Mouse (Mus musculus) midbrain, embryonic 12.5 days (tissue): ENCODE data around the gene Tlcd2. TPM values are rescaled to one million over a fixed set of nuclear protein-coding genes. Genes with fewer than 3 reads are reported as not detected.

Experiments used
- ATAC-seq: fragments of 200-750 bp; cut with Nextera tagmentation; 2 replicates; pipeline ENCODE4 v1.8.0; 2017; ENCODE audit warnings: low read depth, moderate TSS enrichment, moderate library complexity; ENCODE audit not compliant: low FRiP score
- H3K27ac ChIP-seq: fragments of 300-500 bp; sonication (generic); replicated peaks from 2 replicates; pipeline ENCODE4 v1.5.1; 2016; ENCODE audit warnings: mild to moderate bottlenecking
- H3K27me3 ChIP-seq: fragments of 300-500 bp; sonication (generic); 2 replicates; pipeline ENCODE4 v1.6.1; 2016; ENCODE audit warnings: mild to moderate bottlenecking
- H3K36me3 ChIP-seq: fragments of 300-500 bp; sonication (generic); 2 replicates; pipeline ENCODE4 v1.6.1; 2016
- H3K4me1 ChIP-seq: fragments of 300-500 bp; sonication (generic); 2 replicates; pipeline ENCODE4 v1.6.1; 2016
- H3K4me2 ChIP-seq: fragments of 300-500 bp; sonication (generic); replicated peaks from 2 replicates; pipeline ENCODE4 v1.6.1; 2016; ENCODE audit warnings: mild to moderate bottlenecking, moderate library complexity
- H3K4me3 ChIP-seq: fragments of 300-500 bp; sonication (generic); 2 replicates; pipeline ENCODE4 v1.5.1; 2016; ENCODE audit warnings: mild to moderate bottlenecking
- H3K9ac ChIP-seq: fragments of 300-500 bp; sonication (generic); replicated peaks from 2 replicates; pipeline ENCODE4 v1.6.1; 2016; ENCODE audit warnings: mild to moderate bottlenecking, moderate library complexity
- H3K9me3 ChIP-seq: fragments of 300-500 bp; sonication (generic); 2 replicates; pipeline ENCODE4 v1.6.1; 2016; ENCODE audit warnings: mild to moderate bottlenecking
- whole genome bisulfite sequencing: fragments of 180-500 bp; shearing (Covaris S2); methylation state at CpG from one replicate; pipeline ENCODE4 v1.1.7; 2016; 5-methylcytosine and 5-hydroxymethylcytosine counted together
- microRNA counts: library from miRNA; unstranded; fragments of <30 nt; microRNA quantifications from one replicate; lab custom pipeline; 2017
- microRNA-seq: library from miRNA; unstranded; fragments of <30 nt; microRNA quantifications from one replicate; pipeline ENCODE4, GENCODE M21; 2017
- polyA plus RNA-seq: library from polyadenylated mRNA; unstranded; fragments of >200 nt; fragmentation: Nextera tagmentation; extraction: Ambion mirVana; gene quantifications from 2 replicates; pipeline ENCODE4 v1.2.1, GENCODE M21; 2016

Gene Tlcd2
- polyA plus RNA-seq, 1 experiment from 2014 or later = 9.1 TPM

- Histone ChIP-seq H3K4me2 (peak overlapping the region; percentile 82), H3K36me3 (peaks cover 39% of the 10 kb centered on the region), H3K4me3 (peak overlapping the region; percentile 52), H3K4me1 (peaks cover 14% of the 10 kb centered on the region), H3K9me3 (no peaks in the 10 kb centered on the region), H3K27me3 (no peaks in the 10 kb centered on the region; the same call in 1 of the 2 replicates), H3K27ac (peak overlapping the region; percentile 70), H3K9ac (peak overlapping the region; percentile 59)
- ATAC-seq = peak; percentile 88
- 3% methylated on average over 24 of the region's 24 CpGs for WGBS
These were observed 49.1 kb downstream of the Tlcd2 start for GRCm38 (mm10) chr11:75510627-75510993.

GRCm38 (mm10) chr11:75511213-75511612, 49.7 kb downstream of the Tlcd2 start:
- Histone ChIP-seq H3K9ac (no peak overlapping the region), H3K27ac (no peak overlapping the region), H3K36me3 (peaks cover 33% of the 10 kb centered on the region), H3K4me2 (no peak overlapping the region), H3K27me3 (no peaks in the 10 kb centered on the region; the same call in 1 of the 2 replicates), H3K4me3 (no peak overlapping the region), H3K9me3 (no peaks in the 10 kb centered on the region), H3K4me1 (peaks cover 14% of the 10 kb centered on the region)
- ATAC-seq = no peak
- WGBS = 85% methylated on average over 6 of the region's 6 CpGs

GRCm38 (mm10) chr11:75512301-75513018, 50.9 kb downstream of the Tlcd2 start:
- WGBS = 73% methylated on average over 9 of the region's 9 CpGs
- no peaks in the 10 kb centered on the region for H3K9me3 ChIP-seq
- ATAC-seq = no peak

GRCm38 (mm10) chr11:75513336-75513735, 51.8 kb downstream of the Tlcd2 start, which contains the start of gene Scarf1:
Gene Scarf1 (plus strand): TSS chr11:75513540.
- peaks cover 14% of the 10 kb centered on the region for H3K4me1 ChIP-seq
- H3K9me3 ChIP-seq = no peaks in the 10 kb centered on the region
- H3K36me3 ChIP-seq = peaks cover 14% of the 10 kb centered on the region
- H3K9ac ChIP-seq = 0 out of 2 replicates have a peak within 1 kb of the TSS, but pooled peaks have one; percentile 20
- no peak for ATAC-seq
- no peak within 1 kb of the TSS for H3K27ac ChIP-seq
- no peaks in the 10 kb centered on the region; the same call in 1 of the 2 replicates for H3K27me3 ChIP-seq
- WGBS = 50% methylated on average over 8 of the region's 8 CpGs
- H3K4me2 ChIP-seq = no peak within 1 kb of the TSS
- no peak within 1 kb of the TSS for H3K4me3 ChIP-seq

More at GRCm38 (mm10) chr11:75512301-75513018, 50.9 kb downstream of the Tlcd2 start:
- H3K9ac ChIP-seq = no peak overlapping the region
- no peak overlapping the region for H3K4me3 ChIP-seq
- no peak overlapping the region for H3K4me2 ChIP-seq
- H3K27ac ChIP-seq = no peak overlapping the region
- peaks cover 14% of the 10 kb centered on the region for H3K4me1 ChIP-seq
- no peaks in the 10 kb centered on the region; the same call in 1 of the 2 replicates for H3K27me3 ChIP-seq
- peaks cover 23% of the 10 kb centered on the region for H3K36me3 ChIP-seq

DNA sequence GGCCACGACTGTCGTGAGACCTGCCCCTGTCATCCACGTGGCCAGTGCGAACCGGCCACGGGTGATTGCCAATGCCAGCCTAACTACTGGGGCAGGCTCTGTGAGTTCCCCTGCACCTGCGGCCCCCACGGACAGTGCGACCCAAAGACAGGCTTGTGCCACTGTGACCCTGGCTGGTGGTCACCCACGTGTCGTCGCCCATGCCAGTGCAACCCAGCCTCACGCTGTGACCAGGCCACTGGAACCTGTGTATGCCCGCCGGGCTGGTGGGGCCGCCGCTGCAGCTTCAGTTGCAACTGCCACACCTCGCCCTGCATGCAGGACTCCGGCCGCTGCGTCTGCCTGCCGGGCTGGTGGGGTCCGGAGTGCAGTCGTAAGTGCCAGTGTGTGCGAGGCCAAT, 53.7 kb downstream of the Tlcd2 start:
- H3K27me3 ChIP-seq = no peaks in the 10 kb centered on the region
- no peak for ATAC-seq
- H3K4me1 ChIP-seq = 0 out of 2 replicates have a peak, but pooled peaks cover 5% of the 10 kb centered on the region
- no peaks in the 10 kb centered on the region for H3K36me3 ChIP-seq
- H3K4me2 ChIP-seq = no peak overlapping the region
- no peak overlapping the region for H3K27ac ChIP-seq
- H3K4me3 ChIP-seq = no peak overlapping the region
- H3K9ac ChIP-seq = no peak overlapping the region
- WGBS = 91% methylated on average over 25 of the region's 25 CpGs
- no peaks in the 10 kb centered on the region for H3K9me3 ChIP-seq

DNA sequence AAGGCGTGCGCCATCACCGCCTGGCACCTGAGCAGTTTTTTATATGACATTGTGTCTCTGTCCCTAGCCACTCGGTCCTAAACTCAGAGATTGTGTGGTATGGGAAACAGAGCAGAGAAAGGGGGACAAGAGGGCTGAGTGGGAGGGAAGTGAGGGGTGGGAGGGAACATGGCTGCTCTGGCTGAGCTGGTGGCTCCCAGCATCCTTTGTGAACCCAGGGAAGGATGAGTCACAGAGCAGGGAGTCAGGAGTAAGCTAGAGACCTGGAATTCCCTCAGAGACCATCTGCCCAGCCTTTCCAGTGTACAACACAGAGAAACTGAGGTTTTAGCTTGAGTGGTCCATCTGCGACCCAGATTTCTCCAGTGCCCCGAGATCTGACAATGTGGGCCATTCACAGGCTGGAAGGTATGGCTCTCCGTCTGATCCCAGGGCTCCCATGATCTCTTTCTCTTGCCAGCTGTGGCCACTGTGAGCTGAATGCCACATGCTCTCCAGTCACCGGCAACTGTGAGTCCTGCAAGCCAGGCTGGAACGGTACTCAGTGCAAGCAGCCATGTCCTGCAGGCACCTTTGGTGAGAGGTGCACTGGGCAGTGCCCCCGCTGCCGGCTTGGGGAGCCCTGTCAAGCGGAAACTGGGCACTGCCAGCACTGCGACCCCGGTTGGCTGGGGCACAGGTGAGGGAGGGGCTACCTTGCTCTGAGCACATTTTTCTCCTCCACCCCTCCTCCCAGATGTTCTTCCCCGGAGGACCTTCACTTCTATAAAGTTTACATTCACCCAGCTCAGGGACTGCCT, 58.5 kb downstream of the Tlcd2 start:
- no peaks in the 10 kb centered on the region for H3K4me1 ChIP-seq
- no peak overlapping the region for H3K4me2 ChIP-seq
- no peak for ATAC-seq
- H3K4me3 ChIP-seq = no peak overlapping the region
- H3K9ac ChIP-seq = no peak overlapping the region
- WGBS = 81% methylated on average over 15 of the region's 15 CpGs
- H3K27me3 ChIP-seq = no peaks in the 10 kb centered on the region
- no peaks in the 10 kb centered on the region for H3K9me3 ChIP-seq
- H3K27ac ChIP-seq = no peak overlapping the region
- no peaks in the 10 kb centered on the region for H3K36me3 ChIP-seq

MicroRNAs within 50 kb of the gene (microRNA counts, 519-probe panel; counts per million panel counts)
- microRNA mmu-miR-22 (lab: Ali Mortazavi, UCI) = 7,062 counts per million, percentile 79 among the panel's probes with 10 or more counts

Small RNAs within 50 kb of the gene (microRNA-seq; reads per million reads assigned to microRNA genes)
- 3,757 reads per million, percentile 88 among the genes with 10 or more reads in this experiment for gene Mir22

Other genes starting within 250 kb of the Tlcd2 start
- 107 and 110 TPM in 2 replicates for gene Rpa1, start 113.4 kb upstream of the Tlcd2 start, polyA plus RNA-seq
- 16.3 and 16.6 TPM in 2 replicates for gene Smyd4, start 113.3 kb upstream of the Tlcd2 start, polyA plus RNA-seq
- 45.8 and 73.3 TPM in 2 replicates for gene Serpinf1, start 39.0 kb upstream of the Tlcd2 start, polyA plus RNA-seq
- 0.16 TPM in 1 of 2 replicates, not detected in the other for gene Serpinf2, start 22.1 kb upstream of the Tlcd2 start, polyA plus RNA-seq
- 8.6 and 9.4 TPM in 2 replicates for gene Wdr81, start 7.0 kb upstream of the Tlcd2 start, polyA plus RNA-seq
- gene Prpf8, start 25.1 kb downstream of the Tlcd2 start, polyA plus RNA-seq = 78.5 and 81.6 TPM in 2 replicates
- gene Rilp, start 48.4 kb downstream of the Tlcd2 start, polyA plus RNA-seq = 0.30 and 0.66 TPM in 2 replicates
- 4.7 TPM in 2 replicates for gene Scarf1, start 51.8 kb downstream of the Tlcd2 start, polyA plus RNA-seq
- gene Slc43a2, start 70.0 kb downstream of the Tlcd2 start, polyA plus RNA-seq = 12.7 and 15.4 TPM in 2 replicates
- 107 and 114 TPM in 2 replicates for gene Pitpna, start 126.4 kb downstream of the Tlcd2 start, polyA plus RNA-seq
- 27.2 and 28.4 TPM in 2 replicates for gene Inpp5k, start 169.3 kb downstream of the Tlcd2 start, polyA plus RNA-seq
- gene Myo1c, start 188.8 kb downstream of the Tlcd2 start, polyA plus RNA-seq = 15.5 and 16.4 TPM in 2 replicates
- 140 and 142 TPM in 2 replicates for gene Crk, start 217.5 kb downstream of the Tlcd2 start, polyA plus RNA-seq